Mouse (Mus musculus): ENCODE results near the gene Daxx. TPM values are rescaled to one million over a fixed set of nuclear protein-coding genes. Genes with fewer than 3 reads are reported as not detected.
"Not testable (repeated sequence)": the region's sequence is repeated elsewhere in the genome, so short reads cannot be mapped to it uniquely, and the experiment has no call there.

Daxx gene
- 15.2 and 19.3 TPM in 2 replicates for total RNA-seq (2014; rRNA removed; ENCODE audit: low replicate concordance)
- polyA plus RNA-seq (2015; fragmentation: Nextera tagmentation; extraction: Ambion mirVana): 18.0 and 20.0 TPM in 2 replicates

DNA sequence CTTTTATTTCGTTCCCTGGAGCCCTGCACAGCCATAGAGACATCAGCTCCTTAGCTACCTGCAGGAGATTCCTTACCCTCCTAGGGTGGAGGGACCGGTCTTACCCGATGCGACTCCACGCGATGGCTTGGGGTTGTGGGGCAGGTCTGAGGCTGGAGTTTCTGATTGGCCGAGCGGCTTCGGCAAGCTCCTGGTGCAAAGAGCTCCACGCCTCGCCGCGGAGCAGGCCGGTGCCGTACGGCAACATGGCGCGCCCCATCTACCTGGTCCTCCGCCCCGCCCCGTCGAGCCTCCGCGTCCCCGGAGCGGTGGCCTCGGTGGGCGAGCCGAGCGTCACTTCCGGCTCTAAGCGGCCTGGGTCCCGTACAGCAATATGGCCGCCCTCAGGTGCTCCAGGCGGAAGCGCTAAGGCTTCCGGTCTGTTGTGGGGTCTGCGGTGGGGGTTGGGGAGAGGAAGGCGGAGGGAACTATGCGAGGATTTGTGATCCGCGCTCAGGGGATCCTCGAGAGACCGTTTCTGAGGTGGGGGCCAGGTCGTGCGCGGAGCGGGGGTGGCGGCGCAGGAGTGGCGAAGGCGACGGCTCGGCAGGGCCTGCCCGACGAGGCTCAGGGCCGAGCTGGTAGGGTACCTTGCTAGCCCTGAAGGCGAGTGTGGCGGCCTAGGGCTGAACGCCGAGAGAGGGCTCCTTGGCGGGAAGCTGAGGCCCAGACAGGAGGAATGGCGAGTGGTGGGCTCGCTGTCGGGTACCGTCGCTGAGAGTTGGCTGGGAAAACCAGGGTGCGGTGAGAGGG lies at the start of gene Daxx:
TSS of gene Daxx (plus strand) at position 338 of the 792 bp plus-strand sequence.
- Histone ChIP-seq H3K9me3 (replicated peaks; ENCODE audit: control insufficient read depth, low read length) (no peaks in the 10 kb centered on the region), H3K4me1 (ENCODE audit: control insufficient read depth, insufficient read depth) (peaks cover 8% of the 10 kb centered on the region), H3K4me3 (ENCODE audit: low read depth, low read length) (peak within 1 kb of the TSS; percentile 93), H3K4me2 (ENCODE audit: low read depth, low read length) (peak within 1 kb of the TSS; percentile 83), H3K9ac (replicated peaks; ENCODE audit: low read depth, low read length) (peak within 1 kb of the TSS; percentile 84), H3K27ac (ENCODE audit: low read depth) (peak within 1 kb of the TSS; percentile 96), H3K36me3 (replicated peaks; ENCODE audit: control insufficient read depth, insufficient read depth, low read length) (peaks cover 35% of the 10 kb centered on the region), H3K27me3 (ENCODE audit: control insufficient read depth, insufficient read depth, low read length) (no peaks in the 10 kb centered on the region)
- peak; percentile 77; the same call in 1 of the 2 replicates for TF ChIP-seq EP300 (IDR thresholded peaks at IDR 0.05; ENCODE audit: low read depth)
- TF ChIP-seq CTCF (IDR thresholded peaks at IDR 0.05; ENCODE audit: low read depth): no peak
- DNase-seq (ENCODE audit: low spot score) (peak; percentile 96), ATAC-seq (ENCODE audit: insufficient read depth, low read depth) (peak; percentile 97)
- under 1% methylated on average over 68 of the region's 68 CpGs for WGBS

GRCm38 (mm10) chr17:33865330-33866030 lies 43.7 kb upstream of the Daxx start:
- TF ChIP-seq CTCF (IDR thresholded peaks at IDR 0.05; ENCODE audit: low read depth) (peak; percentile 45), EP300 (IDR thresholded peaks at IDR 0.05; ENCODE audit: low read depth) (no peak)
- Histone ChIP-seq H3K4me1 (ENCODE audit: control insufficient read depth, insufficient read depth) (no peaks in the 10 kb centered on the region), H3K27me3 (ENCODE audit: control insufficient read depth, insufficient read depth, low read length) (no peaks in the 10 kb centered on the region), H3K9ac (replicated peaks; ENCODE audit: low read depth, low read length) (no peak overlapping the region), H3K9me3 (replicated peaks; ENCODE audit: control insufficient read depth, low read length) (no peaks in the 10 kb centered on the region), H3K4me3 (ENCODE audit: low read depth, low read length) (no peak overlapping the region), H3K36me3 (replicated peaks; ENCODE audit: control insufficient read depth, insufficient read depth, low read length) (no peaks in the 10 kb centered on the region), H3K4me2 (ENCODE audit: low read depth, low read length) (no peak overlapping the region), H3K27ac (ENCODE audit: low read depth) (no peak overlapping the region)
- ATAC-seq (ENCODE audit: insufficient read depth, low read depth) (peak; percentile 33; the same call in 1 of the 2 replicates), DNase-seq (ENCODE audit: low spot score) (peak; percentile 31)
- WGBS: 17% methylated on average over 9 of the region's 9 CpGs

- WGBS: 83% methylated on average over 1 of the region's 12 CpGs
- not testable (repeated sequence) for ATAC-seq (ENCODE audit: insufficient read depth, low read depth); H3K27ac ChIP-seq (ENCODE audit: low read depth); H3K4me2 ChIP-seq (ENCODE audit: low read depth, low read length); H3K9me3 ChIP-seq (replicated peaks; ENCODE audit: control insufficient read depth, low read length); DNase-seq (ENCODE audit: low spot score); H3K27me3 ChIP-seq (ENCODE audit: control insufficient read depth, insufficient read depth, low read length); H3K9ac ChIP-seq (replicated peaks; ENCODE audit: low read depth, low read length); H3K4me3 ChIP-seq (ENCODE audit: low read depth, low read length); H3K4me1 ChIP-seq (ENCODE audit: control insufficient read depth, insufficient read depth)
- H3K36me3 ChIP-seq (replicated peaks; ENCODE audit: control insufficient read depth, insufficient read depth, low read length): peaks cover 16% of the 10 kb centered on the region; the same call in 1 of the 2 replicates
These were observed 35.7 kb upstream of the Daxx start, which contains the start of gene Gm7029 for GRCm38 (mm10) chr17:33873537-33873936. TSS of gene Gm7029 (plus strand) at chr17:33873837.

DNA sequence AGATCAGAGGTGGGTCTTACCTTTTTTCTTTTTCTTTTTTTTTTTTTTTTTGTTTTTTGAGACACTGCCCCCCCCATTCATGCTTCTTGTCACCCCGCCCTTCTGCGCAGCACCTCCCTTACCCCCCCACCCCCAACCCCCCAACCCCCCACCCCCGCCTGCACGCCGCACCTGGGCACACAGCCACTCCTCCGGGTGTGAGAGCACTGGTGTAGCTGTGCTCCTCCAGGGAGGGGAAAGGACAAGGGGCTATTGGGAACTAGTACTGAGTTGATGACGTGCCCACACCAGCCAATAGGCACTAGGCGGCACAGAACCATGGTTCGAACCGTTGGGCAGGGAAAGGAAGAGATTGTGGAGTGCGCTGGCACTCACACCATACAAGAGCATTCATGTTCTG lies 34.8 kb upstream of the Daxx start:
- H3K36me3 ChIP-seq (replicated peaks; ENCODE audit: control insufficient read depth, insufficient read depth, low read length): peaks cover 17% of the 10 kb centered on the region; the same call in 1 of the 2 replicates
- H3K4me3 ChIP-seq (ENCODE audit: low read depth, low read length): no peak overlapping the region
- ATAC-seq (ENCODE audit: insufficient read depth, low read depth): no peak
- H3K27ac ChIP-seq (ENCODE audit: low read depth): no peak overlapping the region
- DNase-seq (ENCODE audit: low spot score): no peak
- no peaks in the 10 kb centered on the region for H3K4me1 ChIP-seq (ENCODE audit: control insufficient read depth, insufficient read depth)
- no peak overlapping the region for H3K9ac ChIP-seq (replicated peaks; ENCODE audit: low read depth, low read length)
- no peak overlapping the region for H3K4me2 ChIP-seq (ENCODE audit: low read depth, low read length)
- TF ChIP-seq EP300 (IDR thresholded peaks at IDR 0.05; ENCODE audit: low read depth): no peak
- TF ChIP-seq CTCF (IDR thresholded peaks at IDR 0.05; ENCODE audit: low read depth): no peak
- no peaks in the 10 kb centered on the region for H3K27me3 ChIP-seq (ENCODE audit: control insufficient read depth, insufficient read depth, low read length)
- H3K9me3 ChIP-seq (replicated peaks; ENCODE audit: control insufficient read depth, low read length): no peaks in the 10 kb centered on the region
- 80% methylated on average over 11 of the region's 11 CpGs for WGBS

- DNase-seq (ENCODE audit: low spot score): not testable (repeated sequence)
These were observed 33.4 kb upstream of the Daxx start for GRCm38 (mm10) chr17:33875797-33876196.

DNA sequence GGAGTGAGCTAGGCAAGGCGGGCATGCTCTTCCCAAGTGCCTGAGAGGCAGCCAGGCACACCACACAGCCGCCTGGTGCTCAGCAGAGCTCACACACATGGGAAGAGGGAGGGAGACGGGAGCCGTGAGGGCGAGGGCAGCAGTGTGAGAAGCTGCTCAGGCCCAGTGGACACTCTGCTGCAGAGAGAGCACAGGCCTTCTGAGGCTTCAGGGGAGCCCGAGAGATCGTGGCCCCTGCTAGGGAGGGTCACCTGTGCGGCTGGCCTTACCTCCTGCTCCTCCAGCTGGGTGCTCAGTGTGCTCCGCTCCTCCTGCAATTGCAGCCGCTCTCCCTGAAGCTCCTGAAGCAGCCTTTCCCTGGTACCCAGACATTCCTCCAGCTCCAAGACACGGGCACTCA lies 24.9 kb upstream of the Daxx start:
- H3K27ac ChIP-seq (ENCODE audit: low read depth); H3K4me3 ChIP-seq (ENCODE audit: low read depth, low read length); H3K9ac ChIP-seq (replicated peaks; ENCODE audit: low read depth, low read length); ATAC-seq (ENCODE audit: insufficient read depth, low read depth); H3K9me3 ChIP-seq (replicated peaks; ENCODE audit: control insufficient read depth, low read length); H3K4me2 ChIP-seq (ENCODE audit: low read depth, low read length); DNase-seq (ENCODE audit: low spot score); H3K4me1 ChIP-seq (ENCODE audit: control insufficient read depth, insufficient read depth); H3K27me3 ChIP-seq (ENCODE audit: control insufficient read depth, insufficient read depth, low read length): not testable (repeated sequence)
- peaks cover 14% of the 10 kb centered on the region for H3K36me3 ChIP-seq (replicated peaks; ENCODE audit: control insufficient read depth, insufficient read depth, low read length)
- WGBS: 94% methylated on average over 8 of the region's 11 CpGs

More at GRCm38 (mm10) chr17:33875797-33876196, 33.4 kb upstream of the Daxx start:
- not testable (repeated sequence) for H3K9ac ChIP-seq (replicated peaks; ENCODE audit: low read depth, low read length); H3K4me3 ChIP-seq (ENCODE audit: low read depth, low read length); H3K9me3 ChIP-seq (replicated peaks; ENCODE audit: control insufficient read depth, low read length); H3K27me3 ChIP-seq (ENCODE audit: control insufficient read depth, insufficient read depth, low read length); ATAC-seq (ENCODE audit: insufficient read depth, low read depth); H3K4me2 ChIP-seq (ENCODE audit: low read depth, low read length); H3K4me1 ChIP-seq (ENCODE audit: control insufficient read depth, insufficient read depth); H3K27ac ChIP-seq (ENCODE audit: low read depth)
- 76% methylated on average over 5 of the region's 5 CpGs for WGBS
- H3K36me3 ChIP-seq (replicated peaks; ENCODE audit: control insufficient read depth, insufficient read depth, low read length): peaks cover 17% of the 10 kb centered on the region; the same call in 1 of the 2 replicates
- peak; percentile 33; the same call in 1 of the 2 replicates for TF ChIP-seq CTCF (IDR thresholded peaks at IDR 0.05; ENCODE audit: low read depth)

DNA sequence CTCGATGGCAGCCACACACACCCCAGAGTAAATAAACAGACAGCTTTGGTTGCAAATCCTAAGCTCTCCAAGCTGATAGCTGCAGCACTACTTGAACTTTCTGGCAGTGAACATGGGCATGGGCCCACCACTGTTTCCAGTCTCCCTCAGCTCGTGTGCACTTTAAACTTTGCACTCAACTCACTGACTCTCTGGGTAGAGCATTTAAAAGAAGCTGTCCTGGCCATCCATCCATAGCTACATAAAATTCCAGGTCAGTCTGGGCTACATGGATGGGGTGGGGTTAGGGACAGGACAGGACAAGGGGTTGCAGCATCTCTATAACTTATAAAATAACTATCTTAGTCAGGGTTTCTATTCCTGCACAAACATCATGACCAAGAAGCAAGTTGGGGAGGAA lies 21.4 kb upstream of the Daxx start:
- WGBS: 35% methylated on average over 2 of the region's 2 CpGs
- H3K4me1 ChIP-seq (ENCODE audit: control insufficient read depth, insufficient read depth); H3K9ac ChIP-seq (replicated peaks; ENCODE audit: low read depth, low read length); ATAC-seq (ENCODE audit: insufficient read depth, low read depth); H3K4me2 ChIP-seq (ENCODE audit: low read depth, low read length); H3K9me3 ChIP-seq (replicated peaks; ENCODE audit: control insufficient read depth, low read length); H3K27ac ChIP-seq (ENCODE audit: low read depth); H3K27me3 ChIP-seq (ENCODE audit: control insufficient read depth, insufficient read depth, low read length); H3K4me3 ChIP-seq (ENCODE audit: low read depth, low read length); DNase-seq (ENCODE audit: low spot score); H3K36me3 ChIP-seq (replicated peaks; ENCODE audit: control insufficient read depth, insufficient read depth, low read length): not testable (repeated sequence)

GRCm38 (mm10) chr17:33888230-33888629 lies 21.0 kb upstream of the Daxx start:
- 0 out of 2 replicates have a peak overlapping the region, but pooled peaks have one; percentile 57 for H3K4me2 ChIP-seq (ENCODE audit: low read depth, low read length)
- not testable (repeated sequence) for H3K36me3 ChIP-seq (replicated peaks; ENCODE audit: control insufficient read depth, insufficient read depth, low read length); H3K4me1 ChIP-seq (ENCODE audit: control insufficient read depth, insufficient read depth); DNase-seq (ENCODE audit: low spot score); ATAC-seq (ENCODE audit: insufficient read depth, low read depth); H3K9me3 ChIP-seq (replicated peaks; ENCODE audit: control insufficient read depth, low read length); H3K27me3 ChIP-seq (ENCODE audit: control insufficient read depth, insufficient read depth, low read length); H3K27ac ChIP-seq (ENCODE audit: low read depth); H3K4me3 ChIP-seq (ENCODE audit: low read depth, low read length); H3K9ac ChIP-seq (replicated peaks; ENCODE audit: low read depth, low read length)
